Mouse (Mus musculus) stomach, embryonic 14.5 days (tissue): ENCODE measurements around the gene Osbp2. TPM values are rescaled to one million over a fixed set of nuclear protein-coding genes. Genes with fewer than 3 reads are reported as not detected.

ENCODE experiments used
- ATAC-seq: fragments of 200-750 bp; cut with Nextera tagmentation; 2 replicates; pipeline ENCODE4 v1.8.0; 2017; ENCODE audit warnings: low read depth, moderate TSS enrichment; ENCODE audit not compliant: insufficient number of reproducible peaks, insufficient read depth, low FRiP score
- H3K27ac ChIP-seq: fragments of 300-500 bp; sonication (generic); 2 replicates; pipeline ENCODE4 v1.5.1; 2014; ENCODE audit warnings: mild to moderate bottlenecking, low read length, moderate library complexity, mixed read lengths
- H3K27me3 ChIP-seq: fragments of 300-500 bp; sonication (generic); 2 replicates; pipeline ENCODE4 v1.6.1; 2014; ENCODE audit warnings: low read length, control low read depth, mixed read lengths; ENCODE audit not compliant: control insufficient read depth, insufficient read depth
- H3K36me3 ChIP-seq: fragments of 300-500 bp; sonication (generic); 2 replicates; pipeline ENCODE4 v1.6.1; 2014; ENCODE audit warnings: mild to moderate bottlenecking, control low read depth, low read length, moderate library complexity, mixed read lengths; ENCODE audit not compliant: control insufficient read depth, insufficient read depth
- H3K4me1 ChIP-seq: fragments of 300-500 bp; sonication (generic); 2 replicates; pipeline ENCODE4 v1.6.1; 2014; ENCODE audit warnings: low read length, control low read depth, mixed read lengths; ENCODE audit not compliant: control insufficient read depth, insufficient read depth
- H3K4me2 ChIP-seq: fragments of 300-500 bp; sonication (generic); replicated peaks from 2 replicates; pipeline ENCODE4 v1.6.1; 2014; ENCODE audit warnings: low read depth, low read length, control low read depth
- H3K4me3 ChIP-seq: fragments of 300-500 bp; sonication (generic); 2 replicates; pipeline ENCODE4 v1.5.1; 2014; ENCODE audit warnings: low read depth, low read length, control low read depth
- H3K9ac ChIP-seq: fragments of 300-500 bp; sonication (generic); replicated peaks from 2 replicates; pipeline ENCODE4 v1.6.1; 2014; ENCODE audit warnings: low read depth, mild to moderate bottlenecking, control low read depth, low read length, moderate library complexity, mixed read lengths
- H3K9me3 ChIP-seq: fragments of 300-500 bp; sonication (generic); 2 replicates; pipeline ENCODE4 v1.6.1; 2016; ENCODE audit warnings: low read depth, low read length, control low read depth; ENCODE audit not compliant: control insufficient read depth
- WGBS: fragments of 180-500 bp; shearing (Covaris S2); extraction: QIAGEN DNeasy Blood & Tissue Kit; methylation state at CpG from one replicate; pipeline ENCODE4 v1.1.7; 2014; 5-methylcytosine and 5-hydroxymethylcytosine counted together
- polyA plus RNA-seq: library from polyadenylated mRNA; unstranded; fragments of >200 nt; fragmentation: Nextera tagmentation; extraction: Ambion mirVana; gene quantifications from 2 replicates; pipeline ENCODE4 v1.2.1, GENCODE M21; 2014

Osbp2 gene
- polyA plus RNA-seq, 1 experiment from 2014 or later = 0.69 TPM

GRCm38 (mm10) chr11:3691746-3692145, 172.0 kb downstream of the Osbp2 start:
- H3K9ac ChIP-seq = no peak overlapping the region
- no peaks in the 10 kb centered on the region for H3K4me1 ChIP-seq
- ATAC-seq = no peak
- H3K4me3 ChIP-seq = no peak overlapping the region
- no peak overlapping the region for H3K4me2 ChIP-seq
- WGBS = 89% methylated on average over 2 of the region's 2 CpGs
- no peak overlapping the region; the same call in 1 of the 2 replicates for H3K27ac ChIP-seq
- peaks cover 37% of the 10 kb centered on the region for H3K36me3 ChIP-seq
- H3K27me3 ChIP-seq = no peaks in the 10 kb centered on the region
- H3K9me3 ChIP-seq = no peaks in the 10 kb centered on the region

- no peak overlapping the region for H3K4me2 ChIP-seq
- no peaks in the 10 kb centered on the region for H3K9me3 ChIP-seq
- no peak overlapping the region for H3K27ac ChIP-seq
- no peaks in the 10 kb centered on the region for H3K27me3 ChIP-seq
- no peak overlapping the region for H3K9ac ChIP-seq
- ATAC-seq = no peak
- no peak overlapping the region for H3K4me3 ChIP-seq
- peaks cover 78% of the 10 kb centered on the region for H3K36me3 ChIP-seq
- 88% methylated on average over 2 of the region's 2 CpGs for WGBS
- H3K4me1 ChIP-seq = no peaks in the 10 kb centered on the region
These were observed 176.8 kb downstream of the Osbp2 start for GRCm38 (mm10) chr11:3686885-3687284.

- H3K4me3 ChIP-seq = no peak overlapping the region
- no peaks in the 10 kb centered on the region for H3K27me3 ChIP-seq
- no peak overlapping the region for H3K4me2 ChIP-seq
- H3K36me3 ChIP-seq = peaks cover 81% of the 10 kb centered on the region
- H3K9ac ChIP-seq = no peak overlapping the region
- 94% methylated on average over 2 of the region's 2 CpGs for WGBS
- H3K27ac ChIP-seq = no peak overlapping the region
- no peak for ATAC-seq
- H3K9me3 ChIP-seq = no peaks in the 10 kb centered on the region
- no peaks in the 10 kb centered on the region for H3K4me1 ChIP-seq
These were observed 177.4 kb downstream of the Osbp2 start for GRCm38 (mm10) chr11:3686318-3686717.

GRCm38 (mm10) chr11:3685431-3685830, 178.3 kb downstream of the Osbp2 start:
- Histone ChIP-seq H3K27me3 (no peaks in the 10 kb centered on the region), H3K27ac (no peak overlapping the region), H3K4me3 (no peak overlapping the region), H3K36me3 (peaks cover 83% of the 10 kb centered on the region), H3K9me3 (no peaks in the 10 kb centered on the region), H3K4me2 (no peak overlapping the region), H3K4me1 (no peaks in the 10 kb centered on the region), H3K9ac (no peak overlapping the region)
- no peak for ATAC-seq
- 91% methylated on average over 8 of the region's 8 CpGs for WGBS

GRCm38 (mm10) chr11:3684723-3685430, 178.8 kb downstream of the Osbp2 start:
- H3K4me3 ChIP-seq = no peak overlapping the region
- H3K4me2 ChIP-seq = no peak overlapping the region
- no peak for ATAC-seq
- peaks cover 84% of the 10 kb centered on the region for H3K36me3 ChIP-seq
- no peaks in the 10 kb centered on the region for H3K9me3 ChIP-seq
- no peak overlapping the region for H3K27ac ChIP-seq
- H3K27me3 ChIP-seq = no peaks in the 10 kb centered on the region
- H3K9ac ChIP-seq = no peak overlapping the region
- 89% methylated on average over 5 of the region's 5 CpGs for WGBS
- H3K4me1 ChIP-seq = no peaks in the 10 kb centered on the region

GRCm38 (mm10) chr11:3684232-3684631, 179.5 kb downstream of the Osbp2 start:
- Histone ChIP-seq H3K4me3 (no peak overlapping the region), H3K4me2 (no peak overlapping the region), H3K36me3 (peaks cover 82% of the 10 kb centered on the region), H3K4me1 (no peaks in the 10 kb centered on the region), H3K9me3 (no peaks in the 10 kb centered on the region), H3K9ac (no peak overlapping the region), H3K27me3 (no peaks in the 10 kb centered on the region), H3K27ac (no peak overlapping the region)
- WGBS = 92% methylated on average over 1 of the region's 1 CpGs
- ATAC-seq = no peak

- no peak overlapping the region for H3K4me3 ChIP-seq
- no peak for ATAC-seq
- H3K36me3 ChIP-seq = peaks cover 79% of the 10 kb centered on the region
- no peak overlapping the region for H3K4me2 ChIP-seq
- H3K27ac ChIP-seq = no peak overlapping the region
- WGBS = 93% methylated on average over 11 of the region's 11 CpGs
- H3K4me1 ChIP-seq = no peaks in the 10 kb centered on the region
- no peaks in the 10 kb centered on the region for H3K27me3 ChIP-seq
- H3K9ac ChIP-seq = no peak overlapping the region
- no peaks in the 10 kb centered on the region for H3K9me3 ChIP-seq
These were observed 180.0 kb downstream of the Osbp2 start for GRCm38 (mm10) chr11:3683696-3684095.

- ATAC-seq = no peak
- no peak overlapping the region for H3K4me3 ChIP-seq
- H3K9ac ChIP-seq = no peak overlapping the region
- peaks cover 80% of the 10 kb centered on the region for H3K36me3 ChIP-seq
- H3K4me2 ChIP-seq = no peak overlapping the region
- no peaks in the 10 kb centered on the region for H3K4me1 ChIP-seq
- 94% methylated on average over 3 of the region's 3 CpGs for WGBS
- H3K9me3 ChIP-seq = no peaks in the 10 kb centered on the region
- H3K27me3 ChIP-seq = no peaks in the 10 kb centered on the region
- no peak overlapping the region for H3K27ac ChIP-seq
These were observed 183.9 kb downstream of the Osbp2 start for GRCm38 (mm10) chr11:3679771-3680170.

GRCm38 (mm10) chr11:3677204-3677603, 186.5 kb downstream of the Osbp2 start:
- Histone ChIP-seq H3K27me3 (no peaks in the 10 kb centered on the region), H3K4me3 (no peak overlapping the region), H3K27ac (no peak overlapping the region), H3K9ac (no peak overlapping the region), H3K4me1 (no peaks in the 10 kb centered on the region), H3K9me3 (no peaks in the 10 kb centered on the region), H3K4me2 (no peak overlapping the region), H3K36me3 (peaks cover 83% of the 10 kb centered on the region)
- no peak for ATAC-seq
- WGBS = 85% methylated on average over 6 of the region's 6 CpGs
